8 mouse cellular contexts compared by ENCODE assay signal in genomic region chr9:65551035-65551434, GRCm38 (mm10). TPM values are rescaled to one million over a fixed set of nuclear protein-coding genes. Genes with fewer than 3 reads are reported as not detected.
A peak's percentile ranks its signal among the peaks of the same experiment; 100 is the strongest.
DNase-seq lines count a peak whose midpoint lies in the region; ATAC-seq and TF ChIP-seq lines count a peak whose summit lies in the region.

No protein-coding gene starts in this region.

- WGBS in forebrain, embryonic 12.5 days = 45% methylated on average over 5 of the region's 5 CpGs
- 51% methylated on average over 5 of the region's 5 CpGs for WGBS in forebrain, embryonic 14.5 days
- 4% methylated on average over 5 of the region's 5 CpGs for WGBS in heart, embryonic 15.5 days
- 1% methylated on average over 5 of the region's 5 CpGs for WGBS in thymus, adult 2 months

- H3K36me3 ChIP-seq in forebrain, embryonic 12.5 days (replicated peaks) = peaks cover 8% of the 10 kb centered on the region
- peaks cover 4% of the 10 kb centered on the region; the same call in 1 of the 2 replicates for H3K36me3 ChIP-seq in forebrain, embryonic 14.5 days (ENCODE audit: control insufficient read depth, insufficient read depth, low read length)
- peaks cover 2% of the 10 kb centered on the region; the same call in 1 of the 2 replicates for H3K36me3 ChIP-seq in heart, embryonic 15.5 days
- H3K36me3 ChIP-seq in thymus, adult 2 months (ENCODE audit: control insufficient read depth, insufficient read depth, low read length) = peaks cover 6% of the 10 kb centered on the region

- H3K4me1 ChIP-seq in forebrain, embryonic 12.5 days = peaks cover 31% of the 10 kb centered on the region
- peaks cover 5% of the 10 kb centered on the region; the same call in 1 of the 2 replicates for H3K4me1 ChIP-seq in forebrain, embryonic 14.5 days (ENCODE audit: control insufficient read depth, insufficient read depth, low read length)
- peaks cover 65% of the 10 kb centered on the region for H3K4me1 ChIP-seq in heart, embryonic 15.5 days (replicated peaks)
- peaks cover 42% of the 10 kb centered on the region for H3K4me1 ChIP-seq in thymus, adult 2 months (replicated peaks; ENCODE audit: control insufficient read depth, insufficient read depth, low read length)

- H3K4me2 ChIP-seq in forebrain, embryonic 12.5 days = no peak overlapping the region
- H3K4me2 ChIP-seq in forebrain, embryonic 14.5 days (ENCODE audit: low read length) = no peak overlapping the region
- no peak overlapping the region for H3K4me2 ChIP-seq in heart, embryonic 15.5 days

- peak overlapping the region; percentile 33; the same call in 1 of the 2 replicates for H3K9ac ChIP-seq in forebrain, embryonic 12.5 days
- no peak overlapping the region for H3K9ac ChIP-seq in forebrain, embryonic 14.5 days (ENCODE audit: low read length)
- peak overlapping the region; percentile 27 for H3K9ac ChIP-seq in heart, embryonic 15.5 days

- DNase-seq in forebrain, embryonic 14.5 days (ENCODE audit: low spot score) = no peak
- peak; percentile 81 for DNase-seq in embryo, embryonic 10.5 days (ENCODE audit: low spot score)
- DNase-seq in kidney, postnatal 4 days = peak; percentile 85 to 91
- peak; percentile 62 for DNase-seq in mesoderm, embryonic 11.5 days (ENCODE audit: low read depth, low spot score)
- peak; percentile 82 for DNase-seq in thymus, adult 2 months
- no peak for DNase-seq in cerebellum, adult 9-10 months

- TF ChIP-seq POLR2A in thymus, adult 2 months (IDR thresholded peaks at IDR 0.05; ENCODE audit: control insufficient read depth, extremely low read depth, insufficient read depth, low read length, poor library complexity) = no peak; the same call in 1 of the 2 replicates

- 0 out of 2 replicates have a peak, but pooled peaks have one; percentile 28 for TF ChIP-seq CTCF in thymus, adult 2 months (IDR thresholded peaks at IDR 0.05; ENCODE audit: borderline replicate concordance, control insufficient read depth, extremely low read depth, insufficient read depth, low read length, poor library complexity)

- no peak for ATAC-seq in forebrain, embryonic 12.5 days (ENCODE audit: low FRiP score)
- ATAC-seq in forebrain, embryonic 14.5 days = no peak
- ATAC-seq in heart, embryonic 15.5 days (replicated peaks; ENCODE audit: insufficient number of reproducible peaks, insufficient read depth, low FRiP score, low read depth) = peak; percentile 86

- H3K4me3 ChIP-seq in forebrain, embryonic 12.5 days (replicated peaks) = no peak overlapping the region
- no peak overlapping the region for H3K4me3 ChIP-seq in forebrain, embryonic 14.5 days (ENCODE audit: low read depth, low read length)
- H3K4me3 ChIP-seq in heart, embryonic 15.5 days = no peak overlapping the region
- H3K4me3 ChIP-seq in thymus, adult 2 months (ENCODE audit: control insufficient read depth, insufficient read depth, low read length) = no peak overlapping the region

- no peaks in the 10 kb centered on the region for H3K27me3 ChIP-seq in forebrain, embryonic 12.5 days
- H3K27me3 ChIP-seq in forebrain, embryonic 14.5 days (replicated peaks; ENCODE audit: control insufficient read depth, insufficient read depth, low read length) = no peaks in the 10 kb centered on the region
- no peaks in the 10 kb centered on the region for H3K27me3 ChIP-seq in heart, embryonic 15.5 days
- H3K27me3 ChIP-seq in thymus, adult 2 months (ENCODE audit: control insufficient read depth, insufficient read depth, low read length) = no peaks in the 10 kb centered on the region

- H3K9me3 ChIP-seq in forebrain, embryonic 12.5 days = no peaks in the 10 kb centered on the region
- H3K9me3 ChIP-seq in forebrain, embryonic 14.5 days (replicated peaks; ENCODE audit: control insufficient read depth, low read length) = no peaks in the 10 kb centered on the region
- no peaks in the 10 kb centered on the region for H3K9me3 ChIP-seq in heart, embryonic 15.5 days (replicated peaks)

- H3K27ac ChIP-seq in forebrain, embryonic 12.5 days = peak overlapping the region; percentile 39; the same call in 1 of the 2 replicates
- no peak overlapping the region for H3K27ac ChIP-seq in forebrain, embryonic 14.5 days (ENCODE audit: low read depth, low read length)
- H3K27ac ChIP-seq in heart, embryonic 15.5 days = peak overlapping the region; percentile 92
- H3K27ac ChIP-seq in thymus, adult 2 months (ENCODE audit: control insufficient read depth, insufficient read depth, low read length) = peak overlapping the region; percentile 57

RNA-seq across cellular contexts. Expression of gene Plekho2, which starts 28.8 kb away (rescaled TPM):
- 9.0 and 9.1 TPM in 2 replicates for polyA plus RNA-seq in forebrain, embryonic 12.5 days (2016; fragmentation: Nextera tagmentation; extraction: Ambion mirVana)
- polyA plus RNA-seq in forebrain, embryonic 14.5 days (2014; fragmentation: Nextera tagmentation; extraction: Ambion mirVana) = 3.6 and 3.9 TPM in 2 replicates
- polyA plus RNA-seq in heart, embryonic 15.5 days (2015; fragmentation: Nextera tagmentation; extraction: Ambion mirVana) = 9.8 and 14.8 TPM in 2 replicates
- polyA plus RNA-seq in thymus, adult 2 months (2012; rRNA removed) = 37.9 and 38.8 TPM in 2 replicates

RNA-seq across cellular contexts. Expression of gene Ankdd1a, which starts 31.0 kb away (rescaled TPM):
- 0.18 and 0.28 TPM in 2 replicates for polyA plus RNA-seq in forebrain, embryonic 12.5 days (2016; fragmentation: Nextera tagmentation; extraction: Ambion mirVana)
- not detected in 2 replicates for polyA plus RNA-seq in forebrain, embryonic 14.5 days (2014; fragmentation: Nextera tagmentation; extraction: Ambion mirVana)
- not detected in 2 replicates for polyA plus RNA-seq in heart, embryonic 15.5 days (2015; fragmentation: Nextera tagmentation; extraction: Ambion mirVana)
- 0.15 TPM in 1 of 2 replicates, not detected in the other for polyA plus RNA-seq in thymus, adult 2 months (2012; rRNA removed)

RNA-seq across cellular contexts. Expression of gene Pif1, which starts 35.9 kb away (rescaled TPM):
- polyA plus RNA-seq in forebrain, embryonic 12.5 days (2016; fragmentation: Nextera tagmentation; extraction: Ambion mirVana) = 28.8 and 33.7 TPM in 2 replicates
- polyA plus RNA-seq in forebrain, embryonic 14.5 days (2014; fragmentation: Nextera tagmentation; extraction: Ambion mirVana) = 5.8 and 6.3 TPM in 2 replicates
- 9.8 and 12.8 TPM in 2 replicates for polyA plus RNA-seq in heart, embryonic 15.5 days (2015; fragmentation: Nextera tagmentation; extraction: Ambion mirVana)
- 37.5 and 55.4 TPM in 2 replicates for polyA plus RNA-seq in thymus, adult 2 months (2012; rRNA removed)

Comparison
In these comparisons a context has a peak if more than half of its experiments do, and no peak if none do; other contexts are left out.
1. DNase-seq: peak in embryo, embryonic 10.5 days (single experiment), kidney, postnatal 4 days (2 of 2), mesoderm, embryonic 11.5 days (single experiment) and thymus, adult 2 months (single experiment); none in forebrain, embryonic 14.5 days (single experiment) and cerebellum, adult 9-10 months (single experiment).